Mouse (Mus musculus) spleen, adult 2 months (tissue): ENCODE measurements around the gene Sipa1l1. TPM values are rescaled to one million over a fixed set of nuclear protein-coding genes. Genes with fewer than 3 reads are reported as not detected.

Experiments used
- DNase-seq, 2 experiments: peaks; one replicate each; pipeline versions ENCODE4 v3.0.0 to v3.0.0-alpha.2; 2012 to 2021; ENCODE audit warnings: low spot score in 2 of 2, low read depth in 1 of 2
- H3K27ac ChIP-seq: fragments of 200-500 bp; 2 replicates; pipeline ENCODE4 v1.5.1; 2012; ENCODE audit warnings: low read length, inconsistent platforms; ENCODE audit not compliant: insufficient read depth
- H3K27me3 ChIP-seq: fragments of 200-500 bp; 2 replicates; pipeline ENCODE4 v1.6.1; 2012; ENCODE audit warnings: mild to moderate bottlenecking, moderate library complexity, low read length, inconsistent platforms; ENCODE audit not compliant: control insufficient read depth, insufficient read depth
- H3K36me3 ChIP-seq: fragments of 200-500 bp; 2 replicates; pipeline ENCODE4 v1.6.1; 2012; ENCODE audit warnings: mild to moderate bottlenecking, low read length, inconsistent platforms; ENCODE audit not compliant: control insufficient read depth, insufficient read depth
- H3K4me1 ChIP-seq: fragments of 200-500 bp; 2 replicates; pipeline ENCODE4 v1.6.1; 2011; ENCODE audit warnings: inconsistent platforms; ENCODE audit not compliant: control insufficient read depth, insufficient read depth, insufficient read length
- H3K4me3 ChIP-seq: fragments of 200-500 bp; 2 replicates; pipeline ENCODE4 v1.5.1; 2011; ENCODE audit warnings: mild to moderate bottlenecking, inconsistent platforms; ENCODE audit not compliant: insufficient read depth, insufficient read length; ENCODE audit errors: extremely low read depth
- CTCF ChIP-seq: fragments of 200-500 bp; IDR thresholded peaks from 2 replicates; pipeline ENCODE4 v1.5.1; 2011; ENCODE audit warnings: mild to moderate bottlenecking, inconsistent platforms; ENCODE audit not compliant: insufficient read depth, insufficient read length, insufficient replicate concordance; ENCODE audit errors: extremely low read depth
- POLR2A ChIP-seq: fragments of 200-500 bp; IDR thresholded peaks from 2 replicates; pipeline ENCODE4 v1.6.1; 2011; ENCODE audit warnings: low read depth, low read length, inconsistent platforms
- WGBS: fragments of 180-500 bp; shearing (Covaris S2); methylation state at CpG from one replicate; pipeline ENCODE4 v1.1.7; 2018; 5-methylcytosine and 5-hydroxymethylcytosine counted together
- polyA plus RNA-seq: library from polyadenylated mRNA; depleted of rRNA; stranded (reverse); fragments of >200 nt; gene quantifications from 2 replicates; pipeline ENCODE4 v1.2.3, GENCODE M21; 2012

Sipa1l1 gene
- polyA plus RNA-seq, 1 experiment: 17.1 TPM

- Histone ChIP-seq H3K36me3 (peaks cover 9% of the 10 kb centered on the region), H3K27ac (no peak overlapping the region), H3K4me3 (no peak overlapping the region), H3K27me3 (no peaks in the 10 kb centered on the region), H3K4me1 (no peaks in the 10 kb centered on the region)
- WGBS: 88% methylated on average over 4 of the region's 4 CpGs
- no peak for DNase-seq
- no peak for TF ChIP-seq CTCF
Measured at GRCm38 (mm10) chr12:82415690-82416364, 246.7 kb downstream of the Sipa1l1 start.

GRCm38 (mm10) chr12:82419027-82419426 lies 249.9 kb downstream of the Sipa1l1 start:
- no peaks in the 10 kb centered on the region for H3K27me3 ChIP-seq
- H3K4me1 ChIP-seq: no peaks in the 10 kb centered on the region
- WGBS: 93% methylated on average over 8 of the region's 8 CpGs
- H3K4me3 ChIP-seq: no peak overlapping the region
- no peak overlapping the region for H3K27ac ChIP-seq
- peaks cover 12% of the 10 kb centered on the region for H3K36me3 ChIP-seq
- DNase-seq: no peak
- TF ChIP-seq CTCF: no peak
- TF ChIP-seq POLR2A: no peak

DNA sequence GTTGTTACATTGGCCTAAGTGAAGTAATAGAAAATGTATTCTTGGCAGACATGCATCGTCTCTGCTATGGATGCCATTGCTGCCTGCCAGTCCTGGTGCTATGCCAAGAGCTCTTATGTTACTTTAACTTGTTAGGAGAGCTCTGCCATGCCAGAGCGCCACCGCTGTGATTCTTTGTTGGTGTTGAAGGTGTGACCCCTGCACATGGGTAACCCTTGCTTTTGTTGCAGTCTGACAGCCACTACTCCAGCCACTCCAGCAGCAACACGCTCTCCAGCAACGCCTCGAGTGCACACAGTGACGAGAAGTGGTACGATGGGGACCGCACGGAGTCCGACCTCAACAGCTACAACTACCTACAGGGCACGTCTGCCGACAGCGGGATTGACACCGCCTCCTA lies 255.7 kb downstream of the Sipa1l1 start:
- H3K27ac ChIP-seq: no peak overlapping the region
- no peaks in the 10 kb centered on the region for H3K4me1 ChIP-seq
- no peak for DNase-seq
- WGBS: 98% methylated on average over 15 of the region's 15 CpGs
- H3K36me3 ChIP-seq: peaks cover 21% of the 10 kb centered on the region
- no peaks in the 10 kb centered on the region for H3K27me3 ChIP-seq
- no peak overlapping the region for H3K4me3 ChIP-seq
- TF ChIP-seq CTCF (no peak), POLR2A (no peak)

DNA sequence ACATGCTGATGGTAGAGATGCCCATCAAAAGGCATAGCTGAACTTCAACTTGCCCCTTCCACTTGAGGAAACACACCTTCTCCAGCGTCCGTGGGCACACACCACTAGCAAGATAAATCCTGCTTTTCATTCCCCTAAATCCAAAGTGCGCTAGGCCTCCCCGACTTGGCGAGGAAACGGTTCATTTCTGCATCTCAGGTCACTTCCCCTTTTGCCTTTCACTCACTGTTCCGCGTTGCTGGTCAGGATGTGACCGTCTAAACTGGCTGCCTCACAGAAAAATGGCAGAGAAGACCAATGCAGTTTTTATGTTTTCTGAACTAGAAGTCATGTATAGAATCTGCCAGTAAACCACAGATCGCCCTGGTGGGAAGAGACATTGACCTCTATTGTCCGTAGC lies 256.7 kb downstream of the Sipa1l1 start:
- 67% methylated on average over 11 of the region's 11 CpGs for WGBS
- no peak for DNase-seq
- Histone ChIP-seq H3K4me3 (no peak overlapping the region), H3K36me3 (peaks cover 21% of the 10 kb centered on the region), H3K4me1 (no peaks in the 10 kb centered on the region), H3K27ac (no peak overlapping the region), H3K27me3 (no peaks in the 10 kb centered on the region)
- TF ChIP-seq CTCF: no peak
- TF ChIP-seq POLR2A: no peak

DNA sequence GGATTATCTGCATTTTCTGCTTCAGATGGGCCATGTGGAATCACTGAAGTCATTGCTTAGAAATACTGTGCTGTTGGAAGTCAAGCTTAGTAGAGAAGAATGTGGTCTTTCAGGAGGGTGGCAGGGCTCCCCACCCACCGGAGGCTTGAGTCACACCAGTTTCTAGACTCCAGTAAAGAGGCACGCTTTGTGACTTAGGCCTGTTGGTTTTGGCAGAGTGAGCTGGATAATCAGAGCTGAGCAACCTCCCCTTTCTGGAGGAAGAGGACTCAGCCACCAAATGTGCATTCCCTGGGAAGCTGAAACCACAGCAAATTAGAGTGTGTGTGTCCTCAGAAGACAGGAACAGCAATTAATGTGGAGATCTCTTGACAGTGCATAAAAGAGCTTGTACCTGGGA lies 258.3 kb downstream of the Sipa1l1 start:
- no peak for TF ChIP-seq CTCF
- no peak for TF ChIP-seq POLR2A
- no peak overlapping the region for H3K27ac ChIP-seq
- DNase-seq: no peak
- H3K4me1 ChIP-seq: no peaks in the 10 kb centered on the region
- no peaks in the 10 kb centered on the region for H3K27me3 ChIP-seq
- peaks cover 19% of the 10 kb centered on the region for H3K36me3 ChIP-seq
- 89% methylated on average over 2 of the region's 2 CpGs for WGBS
- H3K4me3 ChIP-seq: no peak overlapping the region

DNA sequence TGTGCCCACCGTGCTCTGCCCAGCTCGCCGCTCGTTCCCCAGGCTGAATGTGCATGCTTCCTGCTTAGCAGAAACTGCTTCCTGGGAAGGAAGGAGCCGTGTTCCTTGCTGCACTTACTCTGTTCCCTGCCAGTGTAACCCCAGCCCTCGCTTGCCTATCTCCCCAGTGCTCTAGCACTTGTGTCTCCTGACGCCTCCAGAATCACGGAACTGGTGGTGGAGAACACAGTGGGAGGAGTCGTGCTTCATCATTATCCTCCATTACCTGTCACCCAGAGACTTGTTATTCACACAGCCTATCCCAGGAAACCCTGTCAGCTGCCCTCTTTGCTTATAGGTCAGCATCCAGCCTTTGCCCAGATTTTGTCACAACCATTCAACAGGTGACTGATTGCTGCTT lies 259.3 kb downstream of the Sipa1l1 start:
- DNase-seq: no peak
- Histone ChIP-seq H3K27me3 (no peaks in the 10 kb centered on the region), H3K27ac (no peak overlapping the region), H3K4me3 (no peak overlapping the region), H3K4me1 (no peaks in the 10 kb centered on the region), H3K36me3 (peaks cover 15% of the 10 kb centered on the region)
- 92% methylated on average over 9 of the region's 9 CpGs for WGBS
- no peak for TF ChIP-seq POLR2A
- no peak for TF ChIP-seq CTCF

- Histone ChIP-seq H3K4me3 (no peak overlapping the region), H3K4me1 (no peaks in the 10 kb centered on the region), H3K36me3 (peaks cover 12% of the 10 kb centered on the region), H3K27me3 (no peaks in the 10 kb centered on the region), H3K27ac (no peak overlapping the region)
- TF ChIP-seq POLR2A (no peak), CTCF (no peak)
- no peak for DNase-seq
- 90% methylated on average over 4 of the region's 4 CpGs for WGBS
Measured at GRCm38 (mm10) chr12:82433311-82433710, 264.2 kb downstream of the Sipa1l1 start.
